In genomic region chr10:29211453-29211852, GRCm38 (mm10) we compare ENCODE assay signal across 10 mouse cellular contexts. TPM values are rescaled to one million over a fixed set of nuclear protein-coding genes. Genes with fewer than 3 reads are reported as not detected.
A peak's percentile ranks its signal among the peaks of the same experiment; 100 is the strongest.
DNase-seq lines count a peak whose midpoint lies in the region; ATAC-seq and TF ChIP-seq lines count a peak whose summit lies in the region.
"Had no signal": no experiment of that assay in that cellular context is flagged by ENCODE, and none has a peak within 500 bp of the region (broad histone marks: within the 10 kb centered on the region; RNA-seq: fewer than 3 reads in every experiment).

TSS of gene 9330159F19Rik (plus strand) at chr10:29211606.

- H3K9ac ChIP-seq in kidney, postnatal 0 days (ENCODE audit: low read depth, low read length) = no peak within 1 kb of the TSS

- no peaks in the 10 kb centered on the region for H3K9me3 ChIP-seq in kidney, postnatal 0 days (replicated peaks; ENCODE audit: low read length)

- ATAC-seq in kidney, postnatal 0 days (replicated peaks; ENCODE audit: low FRiP score, low read depth) = peak; percentile 88
- ATAC-seq: Patski had no signal

- H3K4me1 ChIP-seq in kidney, postnatal 0 days (replicated peaks; ENCODE audit: insufficient read depth, low read length) = no peaks in the 10 kb centered on the region

- H3K79me2 ChIP-seq in myocyte (ENCODE audit: control insufficient read depth, insufficient read depth) = no peaks in the 10 kb centered on the region

- DNase-seq in kidney, postnatal 0 days (ENCODE audit: low spot score) = peak; percentile 71
- DNase-seq in kidney, adult 18-20 months = no peak
- peak; percentile 37 for DNase-seq in embryo, embryonic 11.5 days (ENCODE audit: low read depth, low spot score)
- DNase-seq in heart, postnatal 10 days = peak; percentile 11 to 15
- peak; percentile 30 to 43 for DNase-seq in left cerebral cortex, postnatal 36 days (ENCODE audit: low spot score in 2 of 2)
- no peak for DNase-seq in cerebellum, postnatal 14 days
- no peak for DNase-seq in adipocyte (ENCODE audit: low spot score)

- no peak for TF ChIP-seq CTCF in kidney, postnatal 0 days (IDR thresholded peaks at IDR 0.05; ENCODE audit: low read depth)

- no peaks in the 10 kb centered on the region for H3K36me3 ChIP-seq in kidney, postnatal 0 days (ENCODE audit: insufficient read depth, low read length)
- no peaks in the 10 kb centered on the region for H3K36me3 ChIP-seq in myocyte (ENCODE audit: control insufficient read depth, insufficient read depth)

- WGBS in kidney, postnatal 0 days = 9% methylated on average over 4 of the region's 4 CpGs

- TF ChIP-seq POLR2A in myocyte (IDR thresholded peaks at IDR 0.05; ENCODE audit: insufficient read length, low read depth) = no peak

- no peak within 1 kb of the TSS for H3K4me2 ChIP-seq in kidney, postnatal 0 days (ENCODE audit: low read length)
- H3K4me2 ChIP-seq in myocyte (ENCODE audit: low read depth) = peak within 1 kb of the TSS; percentile 88

- H3K4me3 ChIP-seq in kidney, postnatal 0 days (replicated peaks; ENCODE audit: low read depth, low read length) = no peak within 1 kb of the TSS
- peak within 1 kb of the TSS; percentile 8 for H3K4me3 ChIP-seq in myocyte

- H3K27me3 ChIP-seq in kidney, postnatal 0 days (ENCODE audit: insufficient read depth, low read length) = no peaks in the 10 kb centered on the region
- no peaks in the 10 kb centered on the region for H3K27me3 ChIP-seq in myocyte (ENCODE audit: control insufficient read depth, insufficient read depth, insufficient read length)

- no peak within 1 kb of the TSS for H3K27ac ChIP-seq in kidney, postnatal 0 days

- H3ac ChIP-seq in myocyte (ENCODE audit: control insufficient read depth, insufficient read length) = no peak within 1 kb of the TSS

- intact Hi-C loops in heart, postnatal 10 days (cut with DNase I) = no loop called here
- intact Hi-C loops in left cerebral cortex, postnatal 36 days (cut with DNase I) = loop anchor here (5.0 kb wide), 1 partner anchor 101 kb away; the partner anchor contains the start of gene Echdc1

TF ChIP-seq in myocyte, 11 proteins besides CTCF, POLR2A, EP300 and RAD21:
- TF ChIP-seq SRF (IDR thresholded peaks at IDR 0.05; ENCODE audit: control insufficient read depth, insufficient read length, low read depth) (no peak), TCF12 (IDR thresholded peaks at IDR 0.05; ENCODE audit: insufficient read depth, poor library complexity, severe bottlenecking) (no peak), MYOD1 (IDR thresholded peaks at IDR 0.05; ENCODE audit: control insufficient read depth in 1 of 3, insufficient read length in 2 of 3, low read depth in 2 of 3) (peak; percentile 60 to 74 (median 60)), MYOG (IDR thresholded peaks at IDR 0.05; ENCODE audit: control insufficient read depth in 1 of 3, insufficient read depth in 1 of 3, insufficient read length in 2 of 3, low read depth in 2 of 3) (peak in 2 of 3 experiments; percentile 58 to 65), TCF3 (IDR thresholded peaks at IDR 0.05; ENCODE audit: insufficient read length, low read depth) (no peak)

RNA-seq across cellular contexts. Expression of gene 9330159F19Rik, which starts in this region (rescaled TPM):
- 0.04 and 0.07 TPM in 2 replicates for polyA plus RNA-seq in kidney, postnatal 0 days (2015; fragmentation: Nextera tagmentation; extraction: Ambion mirVana)
- total RNA-seq in heart, postnatal 10 days (2021) = under 1 TPM; 0.05 to 0.19 TPM
- 10 to 100 TPM; 63.0 to 84.3 TPM for total RNA-seq in left cerebral cortex, postnatal 36 days (2021)
- 1.5 TPM for polyA plus RNA-seq in myocyte (2012; fragmentation: generic; extraction: Trizol)
- polyA plus RNA-seq: spleen, adult 2 months had no signal

Comparison
In these comparisons a context has a peak if more than half of its experiments do, and no peak if none do; other contexts are left out.
1. RNA of gene 9330159F19Rik (total RNA-seq): 63.0 to 84.3 TPM in left cerebral cortex, postnatal 36 days; 0.05 to 0.19 TPM in heart, postnatal 10 days; every median in the first group is over 10 times any median in the second.
2. Peak in DNase-seq and ATAC-seq in kidney, postnatal 0 days; RNA of the gene not detected or under 1 TPM.
3. Peak in DNase-seq in heart, postnatal 10 days; RNA of the gene not detected or under 1 TPM.
4. DNase-seq: peak in embryo, embryonic 11.5 days (single experiment) and left cerebral cortex, postnatal 36 days (2 of 2); none in kidney, adult 18-20 months (single experiment), cerebellum, postnatal 14 days (0 of 2) and adipocyte (single experiment).